Mouse (Mus musculus) G1E (cell line): ENCODE results near the gene C1qb. TPM values are rescaled to one million over a fixed set of nuclear protein-coding genes. Genes with fewer than 3 reads are reported as not detected.

Experiments used
- ATAC-seq: 2 replicates; pipeline ENCODE4 v1.8.0; 2016; ENCODE audit warnings: mild to moderate bottlenecking; ENCODE audit not compliant: insufficient number of reproducible peaks, poor library complexity, low FRiP score, severe bottlenecking; ENCODE audit errors: extremely low read depth
- DNase-seq: peaks from one replicate; pipeline ENCODE4 v3.0.0; 2012; ENCODE audit warnings: low spot score
- H3K27me3 ChIP-seq: 2 replicates; pipeline ENCODE4 v1.6.1; 2012; ENCODE audit warnings: mild to moderate bottlenecking, low read length, inconsistent platforms; ENCODE audit not compliant: insufficient read depth
- H3K36me3 ChIP-seq: replicated peaks from 2 replicates; pipeline ENCODE3; 2012; ENCODE audit warnings: mild to moderate bottlenecking, inconsistent platforms
- H3K4me1 ChIP-seq: 2 replicates; pipeline ENCODE4 v1.6.1; 2012; ENCODE audit warnings: low read depth, low read length, inconsistent platforms, mixed read lengths; ENCODE audit not compliant: insufficient read depth
- H3K4me3 ChIP-seq: 2 replicates; pipeline ENCODE4 v1.5.1; 2012; ENCODE audit warnings: low read depth, mild to moderate bottlenecking, inconsistent platforms, low read length, moderate library complexity, mixed read lengths
- H3K9me3 ChIP-seq: replicated peaks from 2 replicates; pipeline ENCODE4 v1.6.1; 2012; ENCODE audit warnings: inconsistent platforms
- CTCF ChIP-seq: IDR thresholded peaks from 2 replicates; pipeline ENCODE4 v1.5.1; 2012; ENCODE audit warnings: low read depth, low read length, inconsistent platforms, mixed read lengths
- GATA1 ChIP-seq: IDR thresholded peaks from 2 replicates; pipeline ENCODE4 v1.6.1; 2012; ENCODE audit warnings: borderline replicate concordance, low read length, inconsistent platforms, mixed read lengths
- GATA2 ChIP-seq: IDR thresholded peaks from 2 replicates; pipeline ENCODE4 v1.6.1; 2012; ENCODE audit warnings: low read depth, low read length, inconsistent platforms, borderline replicate concordance
- POLR2AphosphoS5 ChIP-seq: IDR thresholded peaks from 2 replicates; pipeline ENCODE4 v1.6.1; 2012; ENCODE audit warnings: low read depth, low read length, inconsistent platforms; ENCODE audit not compliant: insufficient replicate concordance
- TAL1 ChIP-seq: conservative IDR thresholded peaks from 2 replicates; pipeline ENCODE4 v1.6.1; 2012; ENCODE audit warnings: low read depth, low read length, inconsistent platforms, mixed read lengths
- polyA plus RNA-seq: library from polyadenylated mRNA; stranded (reverse); fragments of >175 nt; gene quantifications from 2 replicates; pipeline ENCODE4 v1.2.3, GENCODE M21; 2012
- total RNA-seq, 2 experiments: library from RNA; stranded (forward) in 1 of 2; stranded (reverse) in 1 of 2; fragments of 200-1000 nt in 1 of 2; fragments of >200 nt in 1 of 2; fragmentation: Nextera tagmentation in 1 of 2; gene quantifications; 2 replicates each; pipeline ENCODE4 v1.2.3; 2014 to 2017

C1qb gene
- total and polyA plus RNA-seq, 3 experiments, result 0.09 to 0.16 TPM; not detected in 1

GRCm38 (mm10) chr4:136896461-136896860 is 10.5 kb upstream of the C1qb start:
- DNase-seq, result no peak
- no peak overlapping the region for H3K4me3 ChIP-seq
- H3K36me3 ChIP-seq, result no peaks in the 10 kb centered on the region
- peaks cover 4% of the 10 kb centered on the region; the same call in 1 of the 2 replicates for H3K4me1 ChIP-seq
- peaks cover 3% of the 10 kb centered on the region; the same call in 1 of the 2 replicates for H3K27me3 ChIP-seq
- TF ChIP-seq GATA2 (no peak), GATA1 (no peak), TAL1 (no peak), CTCF (no peak), POLR2AphosphoS5 (no peak)
- H3K9me3 ChIP-seq, result no peaks in the 10 kb centered on the region
- ATAC-seq, result no peak

GRCm38 (mm10) chr4:136895861-136896260 is 9.9 kb upstream of the C1qb start:
- TF ChIP-seq GATA2, result no peak
- no peak for TF ChIP-seq CTCF
- TF ChIP-seq GATA1, result no peak
- TF ChIP-seq TAL1, result no peak
- H3K27me3 ChIP-seq, result peaks cover 3% of the 10 kb centered on the region; the same call in 1 of the 2 replicates
- H3K4me1 ChIP-seq, result peaks cover 4% of the 10 kb centered on the region; the same call in 1 of the 2 replicates

GRCm38 (mm10) chr4:136894821-136895220 is 8.8 kb upstream of the C1qb start:
- DNase-seq, result no peak
- Histone ChIP-seq H3K4me1 (peaks cover 4% of the 10 kb centered on the region; the same call in 1 of the 2 replicates), H3K4me3 (no peak overlapping the region), H3K27me3 (peaks cover 3% of the 10 kb centered on the region; the same call in 1 of the 2 replicates), H3K9me3 (no peaks in the 10 kb centered on the region), H3K36me3 (no peaks in the 10 kb centered on the region)
- TF ChIP-seq TAL1 (no peak), GATA2 (no peak), CTCF (no peak), POLR2AphosphoS5 (no peak), GATA1 (no peak)
- no peak for ATAC-seq

More at GRCm38 (mm10) chr4:136895861-136896260, 9.9 kb upstream of the C1qb start:
- no peak overlapping the region for H3K4me3 ChIP-seq
- no peaks in the 10 kb centered on the region for H3K9me3 ChIP-seq
- no peaks in the 10 kb centered on the region for H3K36me3 ChIP-seq
- no peak for DNase-seq
- no peak for ATAC-seq

GRCm38 (mm10) chr4:136893691-136894543 is 7.9 kb upstream of the C1qb start:
- H3K4me3 ChIP-seq, result no peak overlapping the region
- no peaks in the 10 kb centered on the region for H3K9me3 ChIP-seq
- TF ChIP-seq GATA2, result no peak
- TF ChIP-seq TAL1, result no peak
- no peak for TF ChIP-seq POLR2AphosphoS5
- no peak for TF ChIP-seq GATA1
- no peak for TF ChIP-seq CTCF
- DNase-seq, result no peak
- no peaks in the 10 kb centered on the region for H3K36me3 ChIP-seq
- H3K27me3 ChIP-seq, result peaks cover 8% of the 10 kb centered on the region; the same call in 1 of the 2 replicates
- H3K4me1 ChIP-seq, result peaks cover 4% of the 10 kb centered on the region; the same call in 1 of the 2 replicates
- no peak for ATAC-seq

- H3K4me1 ChIP-seq, result peaks cover 4% of the 10 kb centered on the region; the same call in 1 of the 2 replicates
- ATAC-seq, result no peak
- no peak within 1 kb of the TSS for H3K4me3 ChIP-seq
- no peaks in the 10 kb centered on the region for H3K36me3 ChIP-seq
- peaks cover 8% of the 10 kb centered on the region; the same call in 1 of the 2 replicates for H3K27me3 ChIP-seq
- no peaks in the 10 kb centered on the region for H3K9me3 ChIP-seq
- no peak for TF ChIP-seq GATA2
- no peak for TF ChIP-seq TAL1
- no peak for DNase-seq
Measured at GRCm38 (mm10) chr4:136892811-136893210, 6.8 kb upstream of the C1qb start, which contains the start of gene C1qc. TSS of gene C1qc (minus strand) at chr4:136893065.

- Histone ChIP-seq H3K4me3 (no peak overlapping the region), H3K36me3 (no peaks in the 10 kb centered on the region), H3K9me3 (no peaks in the 10 kb centered on the region), H3K4me1 (peaks cover 4% of the 10 kb centered on the region; the same call in 1 of the 2 replicates), H3K27me3 (peaks cover 8% of the 10 kb centered on the region; the same call in 1 of the 2 replicates)
- DNase-seq (no peak), ATAC-seq (no peak)
- TF ChIP-seq CTCF (no peak), TAL1 (no peak), GATA1 (no peak), GATA2 (no peak), POLR2AphosphoS5 (no peak)
Measured at GRCm38 (mm10) chr4:136892371-136892770, 6.4 kb upstream of the C1qb start.
